Mouse (Mus musculus) ES-Bruce4 (cell line): ENCODE measurements around the gene Lamb3.

Source experiments
- CTCF ChIP-seq: IDR thresholded peaks from one replicate; pipeline ENCODE4 v1.8.1; 2011; ENCODE audit warnings: low read depth, low read length
- POLR2A ChIP-seq: IDR thresholded peaks from one replicate; pipeline ENCODE4 v1.8.1; 2011; ENCODE audit warnings: low read length; ENCODE audit not compliant: insufficient read depth

DNA sequence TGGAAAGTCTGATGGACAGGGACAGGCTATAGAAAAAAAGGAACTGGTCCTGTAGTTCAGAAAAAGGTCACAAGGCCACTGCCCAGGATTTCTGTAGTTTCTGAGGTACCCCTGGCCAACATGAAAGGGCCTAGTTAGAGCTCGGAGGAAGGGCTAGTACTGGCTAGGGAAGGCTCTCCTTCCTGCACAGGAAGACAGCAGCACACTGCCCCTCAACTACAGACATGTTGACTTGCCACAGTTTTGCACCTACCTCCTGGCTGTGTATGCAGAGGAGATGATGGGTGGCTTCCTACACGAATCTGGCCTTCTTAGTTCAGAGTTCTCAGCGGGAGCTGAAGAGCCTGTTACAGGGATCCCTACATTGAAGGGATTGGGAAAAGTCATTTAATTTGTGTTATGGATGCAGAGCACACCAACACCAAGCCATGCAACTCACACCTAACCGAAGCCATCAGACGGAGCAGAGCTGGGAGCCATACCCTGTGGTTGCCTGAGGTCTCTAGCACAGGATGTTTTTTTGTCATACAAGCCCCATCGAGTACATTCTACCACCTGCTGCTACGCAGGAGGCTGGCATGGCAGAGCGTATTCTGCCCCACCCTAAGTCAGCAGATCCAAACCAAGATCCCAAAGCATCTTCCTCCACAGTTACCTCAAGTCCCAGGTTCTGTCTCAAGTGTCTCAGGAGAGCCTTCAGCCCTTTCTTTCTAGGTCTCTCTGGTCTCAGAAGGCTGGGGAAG lies 6.7 kb upstream of the Lamb3 start:
- TF ChIP-seq CTCF = no peak
- no peak for TF ChIP-seq POLR2A
